ENCODE assay signal across 18 mouse cellular contexts in the genomic region with DNA sequence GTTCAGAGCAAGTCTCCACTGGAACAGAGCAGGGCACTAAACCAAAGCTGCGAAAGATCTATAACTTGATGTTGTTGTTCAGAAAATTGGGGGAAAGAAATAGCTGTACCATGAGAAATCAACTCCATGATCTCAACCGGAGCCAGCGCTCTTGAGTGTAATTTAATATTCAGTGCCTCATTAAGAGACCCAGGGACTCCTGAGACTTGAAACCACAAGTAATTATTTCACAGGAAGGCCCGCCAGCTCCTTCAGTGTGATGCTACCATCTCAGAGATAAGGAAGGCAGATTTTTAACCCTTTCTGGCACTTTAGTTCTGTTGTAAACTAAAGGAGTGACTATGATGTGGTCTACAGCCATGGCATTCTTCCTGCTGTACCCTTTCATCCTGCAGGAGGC.
A peak's percentile ranks its signal among the peaks of the same experiment; 100 is the strongest.
DNase-seq lines count a peak whose midpoint lies in the region; ATAC-seq and TF ChIP-seq lines count a peak whose summit lies in the region.
"Had no signal": no experiment of that assay in that cellular context is flagged by ENCODE, and none has a peak within 500 bp of the region (broad histone marks: within the 10 kb centered on the region; RNA-seq: fewer than 3 reads in every experiment).

No protein-coding gene starts in this region.

- no peaks in the 10 kb centered on the region; the same call in none of the 2 replicates for H3K4me1 ChIP-seq in hindbrain, embryonic 14.5 days (replicated peaks; ENCODE audit: control insufficient read depth, insufficient read depth, low read length)
- no peaks in the 10 kb centered on the region for H3K4me1 ChIP-seq in hindbrain, embryonic 10.5 days (replicated peaks)
- no peaks in the 10 kb centered on the region for H3K4me1 ChIP-seq in midbrain, postnatal 0 days (ENCODE audit: insufficient read depth, low read length)
- no peaks in the 10 kb centered on the region for H3K4me1 ChIP-seq in midbrain, embryonic 13.5 days (replicated peaks)
- H3K4me1 ChIP-seq in hindbrain, embryonic 16.5 days (ENCODE audit: control insufficient read depth, insufficient read depth, low read depth, low read length), result no peaks in the 10 kb centered on the region
- H3K4me1 ChIP-seq: forebrain, embryonic 13.5 days; heart, embryonic 12.5 days; intestine, embryonic 15.5 days had no signal

- H3K4me3 ChIP-seq in hindbrain, embryonic 14.5 days (replicated peaks; ENCODE audit: low read length), result no peak overlapping the region
- no peak overlapping the region for H3K4me3 ChIP-seq in hindbrain, embryonic 10.5 days
- H3K4me3 ChIP-seq in midbrain, postnatal 0 days (ENCODE audit: low read depth, low read length), result no peak overlapping the region
- no peak overlapping the region for H3K4me3 ChIP-seq in midbrain, embryonic 13.5 days (replicated peaks)
- H3K4me3 ChIP-seq in hindbrain, embryonic 16.5 days (ENCODE audit: low read length), result no peak overlapping the region
- H3K4me3 ChIP-seq: embryonic facial prominence, embryonic 13.5 days; forebrain, embryonic 13.5 days; gastrocnemius, adult 2 months; heart, embryonic 12.5 days; intestine, embryonic 15.5 days had no signal

- 0 out of 2 replicates have a peak, but pooled peaks have one; percentile 4 for TF ChIP-seq CTCF in midbrain, postnatal 0 days (IDR thresholded peaks at IDR 0.05)

- H3K4me2 ChIP-seq in hindbrain, embryonic 14.5 days (replicated peaks), result no peak overlapping the region
- H3K4me2 ChIP-seq in midbrain, postnatal 0 days (ENCODE audit: low read depth, low read length, poor library complexity, severe bottlenecking), result no peak overlapping the region
- no peak overlapping the region for H3K4me2 ChIP-seq in midbrain, embryonic 13.5 days (replicated peaks)
- no peak overlapping the region for H3K4me2 ChIP-seq in hindbrain, embryonic 16.5 days (ENCODE audit: low read length)
- H3K4me2 ChIP-seq: embryonic facial prominence, embryonic 13.5 days; forebrain, embryonic 13.5 days; heart, embryonic 12.5 days; intestine, embryonic 15.5 days had no signal

- no peak overlapping the region for H3K9ac ChIP-seq in hindbrain, embryonic 14.5 days
- no peak overlapping the region for H3K9ac ChIP-seq in midbrain, postnatal 0 days (replicated peaks; ENCODE audit: low read length, poor library complexity, severe bottlenecking)
- H3K9ac ChIP-seq in midbrain, embryonic 13.5 days (replicated peaks), result no peak overlapping the region
- no peak overlapping the region for H3K9ac ChIP-seq in hindbrain, embryonic 16.5 days (ENCODE audit: low read depth, low read length)
- H3K9ac ChIP-seq: embryonic facial prominence, embryonic 13.5 days; forebrain, embryonic 13.5 days; heart, embryonic 12.5 days; intestine, embryonic 15.5 days had no signal

- no peaks in the 10 kb centered on the region for H3K9me3 ChIP-seq in hindbrain, embryonic 14.5 days (ENCODE audit: control insufficient read depth, low read length)
- H3K9me3 ChIP-seq in hindbrain, embryonic 10.5 days, result no peaks in the 10 kb centered on the region
- H3K9me3 ChIP-seq in midbrain, postnatal 0 days (ENCODE audit: low read length), result no peaks in the 10 kb centered on the region
- no peaks in the 10 kb centered on the region for H3K9me3 ChIP-seq in midbrain, embryonic 13.5 days
- no peaks in the 10 kb centered on the region for H3K9me3 ChIP-seq in hindbrain, embryonic 16.5 days (ENCODE audit: control insufficient read depth, low read length)
- H3K9me3 ChIP-seq: embryonic facial prominence, embryonic 13.5 days; forebrain, embryonic 13.5 days; heart, embryonic 12.5 days; intestine, embryonic 15.5 days had no signal

- 56% methylated on average over 4 of the region's 4 CpGs for WGBS in hindbrain, embryonic 14.5 days
- WGBS in hindbrain, embryonic 10.5 days, result 86% methylated on average over 4 of the region's 4 CpGs
- WGBS in midbrain, postnatal 0 days, result 59% methylated on average over 4 of the region's 4 CpGs
- WGBS in midbrain, embryonic 13.5 days, result 70% methylated on average over 4 of the region's 4 CpGs
- 62% methylated on average over 4 of the region's 4 CpGs for WGBS in hindbrain, embryonic 16.5 days

- no peak overlapping the region for H3K27ac ChIP-seq in hindbrain, embryonic 14.5 days
- no peak overlapping the region for H3K27ac ChIP-seq in hindbrain, embryonic 10.5 days
- no peak overlapping the region for H3K27ac ChIP-seq in midbrain, postnatal 0 days (ENCODE audit: low read depth, low read length)
- H3K27ac ChIP-seq in midbrain, embryonic 13.5 days, result no peak overlapping the region
- no peak overlapping the region for H3K27ac ChIP-seq in hindbrain, embryonic 16.5 days (ENCODE audit: low read depth, low read length)
- H3K27ac ChIP-seq: embryonic facial prominence, embryonic 13.5 days; forebrain, embryonic 13.5 days; gastrocnemius, adult 2 months; intestine, embryonic 15.5 days had no signal

- peak; percentile 55; the same call in 1 of the 2 replicates for ATAC-seq in hindbrain, embryonic 14.5 days (ENCODE audit: low FRiP score)
- ATAC-seq in midbrain, postnatal 0 days (ENCODE audit: low FRiP score), result no peak
- ATAC-seq in midbrain, embryonic 13.5 days, result no peak
- ATAC-seq in hindbrain, embryonic 16.5 days, result 0 out of 2 replicates have a peak, but pooled peaks have one; percentile 54
- ATAC-seq: forebrain, embryonic 13.5 days; intestine, embryonic 15.5 days had no signal

- H3K27me3 ChIP-seq in hindbrain, embryonic 14.5 days (ENCODE audit: control insufficient read depth, insufficient read depth, low read length), result no peaks in the 10 kb centered on the region
- H3K27me3 ChIP-seq in hindbrain, embryonic 10.5 days (ENCODE audit: insufficient read depth, poor library complexity, severe bottlenecking), result no peaks in the 10 kb centered on the region
- H3K27me3 ChIP-seq in midbrain, postnatal 0 days (ENCODE audit: insufficient read depth, low read length), result no peaks in the 10 kb centered on the region
- no peaks in the 10 kb centered on the region for H3K27me3 ChIP-seq in midbrain, embryonic 13.5 days
- no peaks in the 10 kb centered on the region for H3K27me3 ChIP-seq in hindbrain, embryonic 16.5 days (replicated peaks; ENCODE audit: control insufficient read depth, insufficient read depth, low read length)
- H3K27me3 ChIP-seq: CH12.LX; embryonic facial prominence, embryonic 13.5 days; forebrain, embryonic 13.5 days; heart, embryonic 12.5 days; intestine, embryonic 15.5 days had no signal

- DNase-seq in hindbrain, embryonic 14.5 days (ENCODE audit: low spot score), result no peak
- DNase-seq in hindbrain, embryonic 10.5 days (ENCODE audit: low spot score), result no peak
- DNase-seq in midbrain, postnatal 0 days (ENCODE audit: low spot score), result peak; percentile 37
- DNase-seq in retina, postnatal 1 day, result no peak
- no peak for DNase-seq in left cerebral cortex, adult 18-20 months (ENCODE audit: low spot score in 2 of 2)
- DNase-seq: adrenal gland, adult 2 months; adrenal gland, postnatal 25 days; cerebellum, adult 8-10 months; cerebellum, postnatal 25 days; gastrocnemius, adult 2 months; gastrocnemius, postnatal 25 days had no signal

- H3K36me3 ChIP-seq in hindbrain, embryonic 14.5 days (replicated peaks; ENCODE audit: control insufficient read depth, insufficient read depth), result no peaks in the 10 kb centered on the region
- no peaks in the 10 kb centered on the region for H3K36me3 ChIP-seq in hindbrain, embryonic 10.5 days
- H3K36me3 ChIP-seq in midbrain, postnatal 0 days (ENCODE audit: insufficient read depth, low read length), result no peaks in the 10 kb centered on the region
- no peaks in the 10 kb centered on the region for H3K36me3 ChIP-seq in midbrain, embryonic 13.5 days
- no peaks in the 10 kb centered on the region for H3K36me3 ChIP-seq in hindbrain, embryonic 16.5 days (ENCODE audit: control insufficient read depth, insufficient read depth, low read length)
- H3K36me3 ChIP-seq: embryonic facial prominence, embryonic 13.5 days; heart, embryonic 12.5 days; intestine, embryonic 15.5 days had no signal

Comparison
In these comparisons a context has a peak if more than half of its experiments do, and no peak if none do; other contexts are left out.
1. ATAC-seq: peak in hindbrain, embryonic 14.5 days (single experiment) and hindbrain, embryonic 16.5 days (single experiment); none in midbrain, postnatal 0 days (single experiment) and midbrain, embryonic 13.5 days (single experiment).